Mouse (Mus musculus): Measurements from ENCODE around the gene Cpne8.

- TF ChIP-seq POLR2A (IDR thresholded peaks at IDR 0.05; ENCODE audit: insufficient read length, low read depth) (no peak), MYOD1 (IDR thresholded peaks at IDR 0.05; ENCODE audit: control insufficient read depth in 1 of 3, insufficient read length in 2 of 3, low read depth in 2 of 3) (no peak), MAX (IDR thresholded peaks at IDR 0.05; ENCODE audit: low read depth) (no peak), POLR2AphosphoS2 (IDR thresholded peaks at IDR 0.05; ENCODE audit: insufficient read length, low read depth) (no peak)
Measured at GRCm38 (mm10) chr15:90568050-90568449, 111.2 kb downstream of the Cpne8 start.

All from myocyte (in vitro differentiated cells).